Mouse (Mus musculus) heart, embryonic 16.5 days (tissue): Measurements from ENCODE around the gene Fbxo5. TPM values are rescaled to one million over a fixed set of nuclear protein-coding genes. Genes with fewer than 3 reads are reported as not detected.
A peak's percentile ranks its signal among the peaks of the same experiment; 100 is the strongest.

Experiments
- ATAC-seq: fragments of 200-750 bp; cut with Nextera tagmentation; replicated peaks from 2 replicates; pipeline ENCODE4 v1.8.0; 2017; ENCODE audit warnings: moderate number of reproducible peaks; ENCODE audit not compliant: insufficient read depth, low FRiP score; ENCODE audit errors: extremely low read depth
- H3K27ac ChIP-seq: fragments of 300-500 bp; sonication (generic); 2 replicates; pipeline ENCODE4 v1.5.1; 2014; ENCODE audit warnings: mild to moderate bottlenecking, low read length, control low read depth, moderate library complexity
- H3K27me3 ChIP-seq: fragments of 300-500 bp; sonication (generic); 2 replicates; pipeline ENCODE4 v1.6.1; 2014; ENCODE audit warnings: low read length, mixed read lengths; ENCODE audit not compliant: control insufficient read depth, insufficient read depth
- H3K36me3 ChIP-seq: fragments of 300-500 bp; sonication (generic); 2 replicates; pipeline ENCODE4 v1.6.1; 2014; ENCODE audit not compliant: control insufficient read depth, insufficient read depth
- H3K4me1 ChIP-seq: fragments of 300-500 bp; sonication (generic); 2 replicates; pipeline ENCODE4 v1.6.1; 2014; ENCODE audit warnings: low read length, mixed read lengths; ENCODE audit not compliant: control insufficient read depth, insufficient read depth
- H3K4me2 ChIP-seq: fragments of 300-500 bp; sonication (generic); 2 replicates; pipeline ENCODE4 v1.6.1; 2014; ENCODE audit warnings: low read depth, mild to moderate bottlenecking, control low read depth, low read length
- H3K4me3 ChIP-seq: fragments of 300-500 bp; sonication (generic); 2 replicates; pipeline ENCODE4 v1.5.1; 2014; ENCODE audit warnings: mild to moderate bottlenecking, control low read depth, low read length
- H3K9ac ChIP-seq: fragments of 300-500 bp; sonication (generic); 2 replicates; pipeline ENCODE4 v1.6.1; 2014; ENCODE audit warnings: low read length, control low read depth
- H3K9me3 ChIP-seq: fragments of 300-500 bp; sonication (generic); replicated peaks from 2 replicates; pipeline ENCODE4 v1.6.1; 2016; ENCODE audit warnings: low read length; ENCODE audit not compliant: control insufficient read depth
- WGBS: fragments of 180-500 bp; shearing (Covaris S2); extraction: QIAGEN DNeasy Blood & Tissue Kit; methylation state at CpG from one replicate; pipeline ENCODE4 v1.1.7; 2014; 5-methylcytosine and 5-hydroxymethylcytosine counted together
- polyA plus RNA-seq: library from polyadenylated mRNA; unstranded; fragments of >200 nt; fragmentation: Nextera tagmentation; extraction: Ambion mirVana; gene quantifications from 2 replicates; pipeline ENCODE4 v1.2.1, GENCODE M21; 2015

Fbxo5 gene
- 41.4 and 46.6 TPM in 2 replicates for polyA plus RNA-seq

DNA sequence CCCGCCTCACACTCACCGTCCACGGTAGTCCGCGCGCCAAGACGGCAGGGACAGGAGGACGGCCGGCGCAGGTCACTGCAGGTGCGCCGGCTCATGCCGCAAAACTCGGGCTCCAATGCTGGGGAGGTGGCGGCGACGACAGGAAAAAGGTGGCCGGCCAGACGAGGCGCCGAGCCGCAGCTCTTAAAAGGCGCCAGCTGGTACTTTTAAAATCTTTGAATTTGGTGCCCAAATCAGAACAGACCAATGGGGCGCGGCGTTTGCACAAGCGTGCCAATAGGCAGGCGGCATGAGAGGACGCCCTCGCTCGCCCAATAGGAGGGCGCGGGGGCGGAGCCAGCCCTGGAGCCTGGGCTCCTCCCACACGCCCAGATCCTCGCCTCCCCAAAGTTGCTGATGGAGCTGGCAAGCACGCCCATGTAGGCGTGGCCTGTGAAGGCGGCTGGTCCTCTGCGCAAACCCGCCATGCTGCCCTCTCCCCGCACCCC, at the start of gene Fbxo5:
TSS of gene Fbxo5 (minus strand) at position 358 of the 488 bp plus-strand sequence.
- H3K27ac ChIP-seq, result peak within 1 kb of the TSS; percentile 93
- H3K36me3 ChIP-seq, result peaks cover 14% of the 10 kb centered on the region
- under 1% methylated on average over 42 of the region's 42 CpGs for WGBS
- H3K4me3 ChIP-seq, result peak within 1 kb of the TSS; percentile 83
- H3K9me3 ChIP-seq, result no peaks in the 10 kb centered on the region
- no peaks in the 10 kb centered on the region for H3K27me3 ChIP-seq
- H3K9ac ChIP-seq, result peak within 1 kb of the TSS; percentile 80
- H3K4me2 ChIP-seq, result peak within 1 kb of the TSS; percentile 93
- H3K4me1 ChIP-seq, result peaks cover 20% of the 10 kb centered on the region
- peak; percentile 94 for ATAC-seq

- Histone ChIP-seq H3K27ac (no peak overlapping the region), H3K9me3 (no peaks in the 10 kb centered on the region), H3K4me2 (no peak overlapping the region), H3K4me3 (no peak overlapping the region), H3K27me3 (no peaks in the 10 kb centered on the region), H3K4me1 (no peaks in the 10 kb centered on the region), H3K9ac (no peak overlapping the region), H3K36me3 (no peaks in the 10 kb centered on the region)
- WGBS, result 85% methylated on average over 8 of the region's 8 CpGs
- ATAC-seq, result no peak
Measured at GRCm38 (mm10) chr10:5853290-5853868, 48.0 kb upstream of the Fbxo5 start.

DNA sequence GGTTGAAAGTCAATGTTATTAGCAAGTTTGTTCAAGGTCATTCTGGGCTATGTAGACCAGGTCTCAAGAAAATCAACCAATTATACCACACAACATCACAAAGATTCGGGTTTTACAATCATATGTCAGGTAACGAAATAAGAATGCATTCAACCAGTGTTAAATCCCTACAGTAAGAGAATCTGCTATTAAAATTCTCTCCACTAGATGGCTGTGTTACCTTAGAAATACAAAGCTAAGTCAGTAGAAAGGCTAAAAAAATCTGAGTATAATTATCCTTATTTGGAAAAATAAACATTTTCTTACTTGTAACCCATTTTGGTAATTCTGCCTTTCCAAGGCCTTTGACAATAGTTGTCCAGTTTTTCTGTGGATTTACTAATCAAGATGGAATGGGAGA, 41.5 kb upstream of the Fbxo5 start:
- H3K4me2 ChIP-seq, result no peak overlapping the region
- no peaks in the 10 kb centered on the region for H3K4me1 ChIP-seq
- H3K27me3 ChIP-seq, result no peaks in the 10 kb centered on the region
- no peak overlapping the region for H3K27ac ChIP-seq
- H3K36me3 ChIP-seq, result no peaks in the 10 kb centered on the region
- no peak for ATAC-seq
- no peaks in the 10 kb centered on the region for H3K9me3 ChIP-seq
- 39% methylated on average over 2 of the region's 2 CpGs for WGBS
- no peak overlapping the region for H3K4me3 ChIP-seq
- H3K9ac ChIP-seq, result no peak overlapping the region

- Histone ChIP-seq H3K9ac (no peak overlapping the region), H3K4me3 (no peak overlapping the region), H3K4me2 (no peak overlapping the region), H3K27ac (no peak overlapping the region), H3K36me3 (no peaks in the 10 kb centered on the region), H3K4me1 (no peaks in the 10 kb centered on the region), H3K9me3 (no peaks in the 10 kb centered on the region), H3K27me3 (no peaks in the 10 kb centered on the region)
- WGBS, result 79% methylated on average over 4 of the region's 4 CpGs
- ATAC-seq, result no peak
Measured at GRCm38 (mm10) chr10:5841369-5841768, 36.0 kb upstream of the Fbxo5 start.

GRCm38 (mm10) chr10:5826336-5827025, 21.1 kb upstream of the Fbxo5 start:
- Histone ChIP-seq H3K4me3 (no peak overlapping the region), H3K9me3 (no peaks in the 10 kb centered on the region), H3K27ac (no peak overlapping the region), H3K4me2 (no peak overlapping the region), H3K36me3 (peaks cover 5% of the 10 kb centered on the region; the same call in 1 of the 2 replicates), H3K9ac (no peak overlapping the region), H3K4me1 (peaks cover 15% of the 10 kb centered on the region), H3K27me3 (no peaks in the 10 kb centered on the region)
- WGBS, result 68% methylated on average over 6 of the region's 6 CpGs
- ATAC-seq, result no peak

- Histone ChIP-seq H3K36me3 (peaks cover 5% of the 10 kb centered on the region; the same call in 1 of the 2 replicates), H3K9ac (peak overlapping the region; percentile 71), H3K27ac (peak overlapping the region; percentile 96), H3K4me3 (peak overlapping the region; percentile 83), H3K27me3 (no peaks in the 10 kb centered on the region), H3K4me2 (peak overlapping the region; percentile 86), H3K9me3 (no peaks in the 10 kb centered on the region), H3K4me1 (peaks cover 16% of the 10 kb centered on the region)
- no peak for ATAC-seq
- WGBS, result 3% methylated on average over 3 of the region's 3 CpGs
Measured at GRCm38 (mm10) chr10:5824779-5825178, 19.4 kb upstream of the Fbxo5 start.

GRCm38 (mm10) chr10:5823740-5824491, 18.5 kb upstream of the Fbxo5 start, which contains the start of gene Mtrf1l:
TSS of gene Mtrf1l (minus strand) at chr10:5823910.
- under 1% methylated on average over 47 of the region's 47 CpGs for WGBS
- peak within 1 kb of the TSS; percentile 94 for H3K9ac ChIP-seq
- H3K4me1 ChIP-seq, result peaks cover 16% of the 10 kb centered on the region
- H3K4me2 ChIP-seq, result peak within 1 kb of the TSS; percentile 86
- no peaks in the 10 kb centered on the region for H3K27me3 ChIP-seq
- no peaks in the 10 kb centered on the region for H3K9me3 ChIP-seq
- peak; percentile 95 for ATAC-seq
- H3K4me3 ChIP-seq, result peak within 1 kb of the TSS; percentile 83
- H3K36me3 ChIP-seq, result peaks cover 13% of the 10 kb centered on the region
- peak within 1 kb of the TSS; percentile 96 for H3K27ac ChIP-seq

- ATAC-seq, result no peak; the same call in 1 of the 2 replicates
- Histone ChIP-seq H3K27me3 (no peaks in the 10 kb centered on the region), H3K36me3 (peaks cover 19% of the 10 kb centered on the region), H3K4me3 (peak overlapping the region; percentile 83), H3K27ac (peak overlapping the region; percentile 94), H3K9ac (peak overlapping the region; percentile 94), H3K4me2 (peak overlapping the region; percentile 71), H3K9me3 (no peaks in the 10 kb centered on the region), H3K4me1 (peaks cover 16% of the 10 kb centered on the region)
- 1% methylated on average over 37 of the region's 37 CpGs for WGBS
Measured at GRCm38 (mm10) chr10:5823291-5823739, 17.9 kb upstream of the Fbxo5 start.
